Mouse (Mus musculus): ENCODE measurements at regions not wholly inside any gene's neighbourhood (a gene's known extent, or its start where the extent isn't known, plus 50 kb on each side); places are given as distances from the start of the nearest gene placed in this dataset.
A peak's percentile ranks its signal among the peaks of the same experiment; 100 is the strongest.

GRCm38 (mm10) chr3:52859848-52860247, 157.2 kb downstream of the Cog6 start:
- no peak for DNase-seq (ENCODE audit: low spot score in 2 of 2)

DNA sequence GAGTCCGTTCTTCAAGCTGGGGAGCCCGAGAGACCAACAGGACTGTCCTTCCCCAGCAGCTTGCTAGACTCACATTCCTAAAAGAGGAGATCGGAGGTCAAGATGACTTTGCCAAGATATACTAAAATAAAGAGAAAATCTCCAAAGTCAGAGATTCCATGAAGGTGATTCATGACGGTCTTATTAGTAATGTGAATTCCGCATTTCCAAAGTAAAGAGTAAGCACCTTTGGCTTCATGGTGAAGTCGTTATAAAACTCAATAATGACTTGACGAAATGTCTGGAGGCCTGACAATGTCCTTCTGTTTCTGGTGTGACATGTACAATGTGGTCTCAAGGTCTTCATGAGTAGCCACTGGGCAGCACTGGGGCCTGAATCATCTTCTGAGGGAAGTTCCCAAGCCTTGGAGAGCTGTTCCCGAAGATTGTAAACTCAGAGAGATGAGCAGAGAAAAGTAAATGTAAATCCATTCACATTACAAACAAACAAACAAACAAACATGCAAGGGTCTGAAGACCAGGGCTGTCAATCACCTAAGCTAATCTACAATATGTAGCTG, 157.7 kb downstream of the Cog6 start:
- no peak for DNase-seq (ENCODE audit: low spot score in 2 of 2)

GRCm38 (mm10) chr3:52858259-52858658, 158.8 kb downstream of the Cog6 start:
- no peak for DNase-seq (ENCODE audit: low spot score in 2 of 2)

DNA sequence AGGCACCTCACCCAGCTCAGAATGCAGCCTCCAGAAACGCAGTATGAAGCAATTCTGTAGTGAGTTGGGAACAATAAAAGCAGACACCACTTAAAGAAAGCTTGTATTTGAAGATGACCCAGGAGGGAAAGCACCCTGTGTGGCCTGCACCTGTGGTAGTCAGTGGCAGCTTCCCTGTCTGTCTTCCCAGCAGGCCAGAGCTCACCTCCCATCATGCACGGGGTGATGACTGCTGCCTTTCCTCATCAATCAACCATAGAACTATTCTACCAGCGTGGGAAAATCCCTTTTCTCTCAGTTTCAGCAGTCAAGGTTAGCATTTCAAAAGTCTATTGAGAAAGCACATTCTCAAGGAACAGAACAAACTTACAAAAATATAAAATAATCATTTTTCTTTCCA, 160.0 kb downstream of the Cog6 start:
- DNase-seq (ENCODE audit: low spot score in 2 of 2) = no peak

DNA sequence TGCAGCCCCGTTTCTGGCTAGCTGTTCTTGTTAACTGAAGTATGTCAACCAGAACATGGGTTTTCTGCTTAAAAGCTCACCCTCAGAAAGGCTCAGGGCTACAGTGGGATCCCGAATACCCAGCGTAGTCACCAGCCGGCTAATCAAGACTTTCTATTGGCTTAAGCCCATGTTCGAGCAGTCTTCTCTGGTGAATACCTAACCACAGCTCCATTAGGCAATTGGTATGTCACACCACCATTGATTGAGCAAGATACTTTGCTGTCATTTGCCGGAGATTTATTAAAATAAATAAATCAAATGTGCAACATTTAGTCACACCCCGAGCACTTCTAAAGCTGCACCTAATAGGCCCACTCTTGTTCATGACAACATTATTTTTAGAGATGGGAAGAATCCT, 162.5 kb downstream of the Cog6 start:
- DNase-seq (ENCODE audit: low spot score in 2 of 2) = no peak

- no peak for DNase-seq (ENCODE audit: low spot score in 2 of 2)
These were observed 163.9 kb downstream of the Cog6 start for GRCm38 (mm10) chr3:52853126-52853525.

DNA sequence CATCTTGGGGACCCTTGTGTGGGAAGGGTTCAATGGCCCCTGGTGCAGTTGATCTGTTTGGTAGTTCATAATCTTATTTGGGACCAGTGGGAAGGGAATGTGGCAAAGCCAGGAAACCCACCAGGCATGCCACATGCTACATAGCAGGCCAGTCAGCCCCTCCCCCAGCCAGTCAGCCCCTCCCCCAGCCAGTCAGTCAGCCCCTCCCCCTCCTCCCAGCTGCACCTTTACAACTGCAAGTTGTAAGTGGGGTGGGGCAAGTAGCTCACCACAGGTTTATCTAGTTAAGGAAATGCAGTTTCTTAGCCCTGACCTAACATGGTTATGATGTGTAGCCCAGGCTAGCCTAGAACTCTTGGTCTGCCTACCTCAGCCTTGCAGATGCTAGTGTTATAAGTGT, 171.9 kb downstream of the Cog6 start:
- DNase-seq (ENCODE audit: low spot score in 2 of 2) = no peak

DNA sequence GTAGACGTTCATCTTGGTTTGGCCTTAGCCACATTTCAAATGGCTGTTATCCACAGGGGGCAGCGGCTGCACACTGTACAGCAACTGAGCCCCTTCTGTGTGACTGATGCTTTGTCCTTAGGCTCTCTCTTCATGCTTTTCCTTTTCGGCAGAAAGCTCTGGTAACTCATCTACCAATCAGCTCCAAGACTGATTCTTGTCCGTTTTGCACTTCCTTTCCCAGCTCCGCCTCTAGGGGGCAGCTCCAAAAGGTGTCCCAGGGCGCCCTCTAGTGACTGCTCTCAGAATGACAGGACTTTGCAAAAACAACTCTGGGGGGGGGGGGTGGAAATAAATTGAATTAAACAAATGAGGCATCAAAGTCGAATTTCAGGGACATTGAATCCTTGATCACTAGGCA, 173.0 kb downstream of the Cog6 start:
- DNase-seq (ENCODE audit: low spot score in 2 of 2) = peak; percentile 66 to 73

- DNase-seq (ENCODE audit: low spot score in 2 of 2) = no peak
These were observed 174.1 kb downstream of the Cog6 start for GRCm38 (mm10) chr3:52842866-52843425.

GRCm38 (mm10) chr3:52840160-52840953, 176.7 kb downstream of the Cog6 start:
- DNase-seq (ENCODE audit: low spot score in 2 of 2) = no peak

GRCm38 (mm10) chr3:52838020-52838419, 179.0 kb downstream of the Cog6 start:
- no peak for DNase-seq (ENCODE audit: low spot score in 2 of 2)

- no peak for DNase-seq (ENCODE audit: low spot score in 2 of 2)
These were observed 179.5 kb downstream of the Cog6 start for GRCm38 (mm10) chr3:52837527-52837926.

- no peak for DNase-seq (ENCODE audit: low spot score in 2 of 2)
These were observed 180.3 kb downstream of the Cog6 start for GRCm38 (mm10) chr3:52836780-52837179.

- no peak for DNase-seq (ENCODE audit: low spot score in 2 of 2)
These were observed 184.6 kb downstream of the Cog6 start for GRCm38 (mm10) chr3:52832421-52832820.

DNA sequence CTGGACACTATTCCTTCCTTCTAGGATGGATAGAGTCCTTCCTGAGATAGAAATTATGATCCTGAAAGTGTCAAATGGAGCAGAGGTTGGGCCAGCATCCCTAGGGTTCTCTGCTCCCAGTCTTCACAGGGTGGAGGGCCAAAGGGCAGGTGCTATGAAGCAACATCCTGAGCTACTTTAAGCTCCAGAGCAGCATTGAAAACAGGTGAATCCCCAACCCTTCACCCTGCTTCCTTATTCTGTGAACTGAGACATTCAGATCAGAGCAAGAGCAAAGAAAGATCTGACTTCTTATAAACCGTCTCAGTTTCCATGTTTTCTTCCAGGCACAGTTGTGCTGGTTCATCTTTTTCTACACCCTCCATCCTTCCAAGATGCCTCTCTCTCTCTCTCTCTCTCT, 185.1 kb downstream of the Cog6 start:
- DNase-seq (ENCODE audit: low spot score in 2 of 2) = no peak

- DNase-seq (ENCODE audit: low spot score in 2 of 2) = no peak
These were observed 186.9 kb downstream of the Cog6 start for GRCm38 (mm10) chr3:52830101-52830500.

DNA sequence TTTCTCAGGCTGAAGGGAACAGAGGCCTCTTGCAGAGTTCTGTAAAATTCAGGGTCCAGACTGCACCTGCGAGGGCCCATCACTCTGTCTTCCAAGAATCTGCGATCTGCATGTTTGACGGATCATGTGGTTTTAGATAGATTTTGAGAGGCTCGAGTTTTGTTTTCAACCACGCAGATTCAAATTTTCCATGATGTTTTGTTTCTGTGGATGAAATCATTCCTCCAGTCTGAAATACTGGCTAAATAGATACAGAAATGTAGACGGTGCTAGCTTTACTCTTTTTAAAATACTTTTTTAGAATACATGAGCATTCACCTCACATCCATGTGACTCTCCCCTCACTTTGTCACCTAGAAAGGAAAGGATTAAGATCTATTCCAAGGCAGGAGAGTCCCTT, 188.0 kb downstream of the Cog6 start:
- DNase-seq (ENCODE audit: low spot score in 2 of 2) = no peak

- DNase-seq (ENCODE audit: low spot score in 2 of 2) = no peak
These were observed 188.6 kb downstream of the Cog6 start for GRCm38 (mm10) chr3:52828473-52828872.

DNA sequence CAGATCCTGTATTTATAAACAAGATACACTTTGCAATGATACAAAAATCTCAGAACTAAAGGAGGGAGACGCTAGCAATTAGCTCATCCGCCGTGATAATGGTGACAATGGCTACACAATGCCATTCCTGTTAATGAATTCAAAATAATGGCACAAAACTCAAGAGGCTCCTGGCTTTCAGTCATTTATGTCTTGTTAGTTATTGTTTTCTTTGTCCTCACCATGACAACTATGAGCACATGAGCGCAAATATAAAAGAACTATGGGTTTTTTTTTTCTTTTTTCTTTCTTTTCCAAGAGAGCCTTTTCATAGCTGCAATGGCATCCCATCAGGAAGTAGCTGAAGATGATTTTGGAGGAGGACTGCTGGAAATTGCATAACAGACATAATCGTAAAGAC, 194.2 kb downstream of the Cog6 start:
- no peak for DNase-seq (ENCODE audit: low spot score in 2 of 2)

DNA sequence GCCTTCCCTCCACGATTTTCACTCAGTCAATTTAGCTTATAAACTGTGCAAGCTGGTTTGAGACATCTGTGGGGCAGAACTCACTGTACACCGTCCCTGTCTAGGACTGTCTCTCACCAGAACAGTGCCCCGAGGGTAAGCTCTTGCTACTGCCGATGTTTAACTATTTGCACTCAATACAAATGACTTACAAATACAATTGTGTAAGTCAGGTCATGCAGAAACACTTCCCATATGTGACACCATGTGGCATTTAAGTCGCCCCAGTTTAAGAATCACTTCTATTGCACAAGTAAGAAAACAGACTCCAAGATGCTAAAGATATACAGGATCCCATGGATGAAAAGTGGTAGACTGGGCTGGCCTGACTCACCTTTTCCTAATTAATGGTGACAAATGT, 195.6 kb downstream of the Cog6 start:
- DNase-seq (ENCODE audit: low spot score in 2 of 2) = no peak

DNA sequence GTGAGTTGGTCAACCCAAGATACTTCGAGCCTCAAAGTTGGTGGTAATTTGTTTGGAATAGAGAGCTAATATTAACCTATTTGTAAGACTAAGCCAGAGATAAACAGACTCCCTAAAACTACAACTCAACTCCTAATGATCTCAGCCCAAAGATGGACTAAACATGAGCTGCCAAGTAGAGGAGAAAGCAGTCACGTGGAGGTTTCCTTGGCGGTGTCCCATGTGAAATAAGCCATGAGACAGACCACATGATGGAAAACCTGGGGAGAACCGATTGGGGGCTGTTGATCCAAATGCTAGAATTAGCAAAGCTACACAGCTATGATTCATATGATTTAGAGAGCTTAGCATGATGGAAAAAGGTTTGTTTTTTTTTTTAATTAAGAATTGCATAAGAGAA, 198.6 kb downstream of the Cog6 start:
- DNase-seq (ENCODE audit: low spot score in 2 of 2) = no peak

DNA sequence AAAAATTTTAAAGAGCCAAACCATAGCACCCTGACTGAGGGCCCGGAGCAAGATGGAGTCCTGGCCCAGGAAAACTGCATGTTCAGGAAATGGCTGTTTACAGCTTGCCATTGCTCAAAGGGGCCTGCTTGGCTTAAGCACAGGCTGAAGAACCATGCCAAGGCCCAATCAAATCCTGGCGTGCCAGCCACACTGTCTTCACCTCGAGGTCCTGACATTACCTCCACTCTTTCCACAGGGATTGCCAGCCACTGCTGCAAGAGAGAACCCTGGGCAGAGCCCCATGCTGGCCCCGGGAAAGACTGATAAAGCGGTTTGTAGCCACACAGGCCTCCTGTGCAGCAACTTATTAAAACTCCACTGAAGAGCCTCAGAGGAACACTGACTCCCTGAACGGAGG, 199.6 kb downstream of the Cog6 start:
- no peak for DNase-seq (ENCODE audit: low spot score in 2 of 2)

DNA sequence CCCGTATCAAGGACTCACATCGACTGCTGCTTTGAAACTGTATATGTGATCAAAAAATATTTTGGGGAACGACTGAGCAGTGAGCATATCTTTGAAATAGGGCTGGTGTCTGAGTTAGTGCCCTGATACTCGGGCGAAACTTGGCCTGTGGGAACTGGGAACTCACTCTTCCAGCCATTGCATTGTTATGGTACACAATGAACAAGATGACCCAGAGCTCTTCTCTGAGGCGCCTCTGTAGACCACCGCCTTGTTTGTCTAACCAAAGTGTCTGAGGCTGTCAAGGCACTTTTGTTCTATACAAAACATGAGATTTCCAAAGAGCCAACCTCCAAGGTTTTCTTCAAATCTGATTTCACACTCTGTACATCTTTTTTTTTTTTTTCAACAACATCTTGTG, 201.5 kb downstream of the Cog6 start:
- no peak for DNase-seq (ENCODE audit: low spot score in 2 of 2)

Measured in frontal cortex, postnatal 25 days (tissue).